In the genomic region with DNA sequence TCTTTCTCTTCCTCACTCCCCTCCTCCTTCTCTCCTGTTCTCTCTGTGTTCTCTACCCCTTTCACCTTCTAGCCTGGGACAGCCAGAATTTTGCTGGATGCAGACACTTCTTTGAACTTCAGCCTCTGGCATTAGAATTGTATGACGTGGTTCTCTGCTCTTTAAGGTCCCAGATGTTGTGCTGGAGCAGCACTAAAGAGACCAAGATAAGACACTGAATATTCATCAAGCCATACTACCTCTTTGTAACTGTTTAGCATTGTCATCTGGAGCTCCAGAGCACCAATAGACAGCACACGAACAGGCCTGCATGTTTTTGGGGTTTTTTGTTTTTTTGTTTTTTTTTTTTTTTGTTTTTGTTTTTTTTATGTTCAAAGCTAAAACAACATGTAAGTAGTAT, we compare ENCODE assay signal across 32 mouse cellular contexts.
"Had no signal": no experiment of that assay in that cellular context is flagged by ENCODE, and none has a peak within 500 bp of the region (broad histone marks: within the 10 kb centered on the region; RNA-seq: fewer than 3 reads in every experiment).

No protein-coding gene starts in this region.

- H3K27ac ChIP-seq: limb, embryonic 10.5 days; limb, embryonic 12.5 days; limb, embryonic 13.5 days; limb, embryonic 15.5 days; liver, embryonic 12.5 days; liver, embryonic 13.5 days; liver, embryonic 14.5 days; liver, embryonic 15.5 days; lung, embryonic 15.5 days; macrophage; midbrain, embryonic 10.5 days; midbrain, embryonic 12.5 days; midbrain, embryonic 13.5 days; midbrain, embryonic 15.5 days; neural tube, embryonic 12.5 days had no signal

- H3K36me3 ChIP-seq: limb, embryonic 10.5 days; limb, embryonic 12.5 days; limb, embryonic 13.5 days; limb, embryonic 15.5 days; liver, embryonic 12.5 days; liver, embryonic 13.5 days; liver, embryonic 15.5 days; lung, embryonic 15.5 days; midbrain, embryonic 10.5 days; midbrain, embryonic 12.5 days; midbrain, embryonic 13.5 days; midbrain, embryonic 15.5 days; neural tube, embryonic 12.5 days had no signal

- H3K9ac ChIP-seq: limb, embryonic 12.5 days; limb, embryonic 13.5 days; limb, embryonic 15.5 days; liver, embryonic 12.5 days; liver, embryonic 13.5 days; liver, embryonic 14.5 days; liver, embryonic 15.5 days; liver, postnatal 0 days; lung, embryonic 14.5 days; lung, embryonic 15.5 days; midbrain, embryonic 12.5 days; midbrain, embryonic 13.5 days; midbrain, embryonic 15.5 days; neural tube, embryonic 12.5 days had no signal

- H3K4me1 ChIP-seq: limb, embryonic 10.5 days; limb, embryonic 12.5 days; limb, embryonic 13.5 days; limb, embryonic 15.5 days; liver, embryonic 12.5 days; liver, embryonic 13.5 days; liver, embryonic 15.5 days; lung, embryonic 15.5 days; megakaryocyte, embryonic 14.5 days; midbrain, embryonic 10.5 days; midbrain, embryonic 12.5 days; midbrain, embryonic 13.5 days; midbrain, embryonic 15.5 days; neural tube, embryonic 12.5 days had no signal

- H3K27me3 ChIP-seq: limb, embryonic 12.5 days; limb, embryonic 13.5 days; limb, embryonic 15.5 days; liver, embryonic 12.5 days; liver, embryonic 13.5 days; liver, embryonic 15.5 days; lung, embryonic 15.5 days; megakaryocyte, embryonic 14.5 days; midbrain, embryonic 12.5 days; midbrain, embryonic 13.5 days; midbrain, embryonic 15.5 days; neural tube, embryonic 12.5 days had no signal

- ATAC-seq: liver, embryonic 12.5 days; liver, postnatal 0 days; lung, postnatal 0 days; midbrain, embryonic 13.5 days; midbrain, embryonic 15.5 days; midbrain, embryonic 16.5 days had no signal

- H3K4me2 ChIP-seq: limb, embryonic 12.5 days; limb, embryonic 13.5 days; limb, embryonic 15.5 days; liver, embryonic 11.5 days; liver, embryonic 12.5 days; liver, embryonic 13.5 days; liver, embryonic 15.5 days; lung, embryonic 14.5 days; lung, embryonic 15.5 days; midbrain, embryonic 11.5 days; midbrain, embryonic 12.5 days; midbrain, embryonic 13.5 days; midbrain, embryonic 15.5 days; neural tube, embryonic 12.5 days had no signal

- H3K9me3 ChIP-seq: limb, embryonic 10.5 days; limb, embryonic 12.5 days; limb, embryonic 13.5 days; limb, embryonic 15.5 days; liver, embryonic 12.5 days; liver, embryonic 13.5 days; liver, embryonic 15.5 days; lung, embryonic 15.5 days; megakaryocyte, embryonic 14.5 days; midbrain, embryonic 10.5 days; midbrain, embryonic 12.5 days; midbrain, embryonic 13.5 days; midbrain, embryonic 15.5 days; neural tube, embryonic 12.5 days had no signal

- H3K4me3 ChIP-seq: limb, embryonic 10.5 days; limb, embryonic 12.5 days; limb, embryonic 13.5 days; limb, embryonic 15.5 days; liver, embryonic 12.5 days; liver, embryonic 13.5 days; liver, embryonic 15.5 days; lung, embryonic 15.5 days; megakaryocyte, embryonic 14.5 days; midbrain, embryonic 10.5 days; midbrain, embryonic 12.5 days; midbrain, embryonic 13.5 days; midbrain, embryonic 15.5 days; myocyte; neural tube, embryonic 12.5 days had no signal

- DNase-seq: left cerebral cortex, postnatal 4 days; liver; liver, embryonic 13.5 days; liver, postnatal 0 days; lung, adult 18-20 months; lung, adult 2 months; lung, postnatal 10 days; lung, postnatal 14 days; lung, postnatal 36 days; lung, postnatal 4 days; midbrain, embryonic 14.5 days had no signal
